Mouse (Mus musculus): ENCODE measurements around the gene Aspscr1. TPM values are rescaled to one million over a fixed set of nuclear protein-coding genes. Genes with fewer than 3 reads are reported as not detected.

Gene Aspscr1
- polyA plus RNA-seq, 1 experiment from 2014 or later: 97.1 TPM

- Histone ChIP-seq H3K27ac (ENCODE audit: low read depth, low read length) (no peak within 1 kb of the TSS), H3K4me2 (peak within 1 kb of the TSS; percentile 99), H3K4me3 (ENCODE audit: low read depth, low read length) (peak within 1 kb of the TSS; percentile 62), H3K9ac (ENCODE audit: low read depth, low read length) (peak within 1 kb of the TSS; percentile 57), H3K9me3 (ENCODE audit: control insufficient read depth, low read length) (no peaks in the 10 kb centered on the region), H3K27me3 (replicated peaks; ENCODE audit: control insufficient read depth, insufficient read depth, low read length) (peaks cover 26% of the 10 kb centered on the region), H3K4me1 (replicated peaks; ENCODE audit: control insufficient read depth, insufficient read depth, low read length) (peaks cover 21% of the 10 kb centered on the region), H3K36me3 (ENCODE audit: control insufficient read depth, insufficient read depth, low read length) (peaks cover 17% of the 10 kb centered on the region)
- WGBS: under 1% methylated on average over 89 of the region's 90 CpGs
- DNase-seq (ENCODE audit: low spot score) (peak; percentile 71), ATAC-seq (replicated peaks; ENCODE audit: low FRiP score) (peak; percentile 57)
Observed at GRCm38 (mm10) chr11:120721124-120722066, 48.6 kb downstream of the Aspscr1 start, which contains the start of gene Rac3. Gene Rac3, plus strand, starts transcription at chr11:120721470.

DNA sequence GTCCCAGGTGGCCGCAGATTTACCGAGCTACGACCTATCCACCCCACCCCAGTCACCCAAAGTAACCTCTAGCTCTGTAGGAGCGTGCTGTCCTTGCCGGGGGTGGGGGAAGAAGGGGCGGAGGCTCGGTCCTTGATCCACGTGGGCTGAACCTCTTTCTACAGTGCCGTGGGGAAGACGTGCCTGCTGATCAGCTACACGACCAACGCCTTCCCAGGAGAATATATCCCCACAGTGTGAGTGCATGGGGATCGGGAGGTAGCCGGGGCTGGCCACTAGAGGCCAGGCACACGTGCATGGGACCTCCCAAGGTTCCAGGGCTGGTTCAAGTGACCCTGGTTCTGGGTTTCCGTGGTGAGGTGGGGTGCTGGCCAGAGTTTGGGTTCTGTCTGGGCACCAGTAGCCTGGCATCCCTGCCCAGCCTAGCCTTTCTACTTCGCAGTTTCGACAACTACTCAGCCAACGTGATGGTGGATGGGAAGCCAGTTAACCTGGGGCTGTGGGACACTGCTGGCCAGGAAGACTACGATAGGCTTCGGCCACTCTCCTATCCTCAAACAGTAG, 49.4 kb downstream of the Aspscr1 start:
- Histone ChIP-seq H3K36me3 (ENCODE audit: control insufficient read depth, insufficient read depth, low read length) (peaks cover 11% of the 10 kb centered on the region), H3K4me3 (ENCODE audit: low read depth, low read length) (peak overlapping the region; percentile 62), H3K27me3 (replicated peaks; ENCODE audit: control insufficient read depth, insufficient read depth, low read length) (peaks cover 26% of the 10 kb centered on the region), H3K9ac (ENCODE audit: low read depth, low read length) (peak overlapping the region; percentile 57), H3K4me1 (replicated peaks; ENCODE audit: control insufficient read depth, insufficient read depth, low read length) (peaks cover 21% of the 10 kb centered on the region), H3K9me3 (ENCODE audit: control insufficient read depth, low read length) (no peaks in the 10 kb centered on the region), H3K4me2 (peak overlapping the region; percentile 99), H3K27ac (ENCODE audit: low read depth, low read length) (no peak overlapping the region)
- DNase-seq (ENCODE audit: low spot score) (no peak), ATAC-seq (replicated peaks; ENCODE audit: low FRiP score) (no peak)
- 23% methylated on average over 21 of the region's 21 CpGs for WGBS

GRCm38 (mm10) chr11:120722761-120723382, 50.1 kb downstream of the Aspscr1 start:
- H3K4me3 ChIP-seq (ENCODE audit: low read depth, low read length): no peak overlapping the region
- ATAC-seq (replicated peaks; ENCODE audit: low FRiP score): no peak
- H3K9ac ChIP-seq (ENCODE audit: low read depth, low read length): no peak overlapping the region
- peak overlapping the region; percentile 99; the same call in 1 of the 2 replicates for H3K4me2 ChIP-seq
- peaks cover 26% of the 10 kb centered on the region for H3K27me3 ChIP-seq (replicated peaks; ENCODE audit: control insufficient read depth, insufficient read depth, low read length)
- H3K4me1 ChIP-seq (replicated peaks; ENCODE audit: control insufficient read depth, insufficient read depth, low read length): peaks cover 21% of the 10 kb centered on the region
- H3K36me3 ChIP-seq (ENCODE audit: control insufficient read depth, insufficient read depth, low read length): peaks cover 5% of the 10 kb centered on the region
- no peaks in the 10 kb centered on the region for H3K9me3 ChIP-seq (ENCODE audit: control insufficient read depth, low read length)
- H3K27ac ChIP-seq (ENCODE audit: low read depth, low read length): no peak overlapping the region
- no peak for DNase-seq (ENCODE audit: low spot score)
- 85% methylated on average over 11 of the region's 11 CpGs for WGBS

GRCm38 (mm10) chr11:120723509-120723908, 50.7 kb downstream of the Aspscr1 start:
- ATAC-seq (replicated peaks; ENCODE audit: low FRiP score) (no peak), DNase-seq (ENCODE audit: low spot score) (no peak)
- WGBS: 84% methylated on average over 7 of the region's 7 CpGs

GRCm38 (mm10) chr11:120726243-120727168, 53.7 kb downstream of the Aspscr1 start:
- H3K4me1 ChIP-seq (replicated peaks; ENCODE audit: control insufficient read depth, insufficient read depth, low read length): peaks cover 16% of the 10 kb centered on the region
- H3K36me3 ChIP-seq (ENCODE audit: control insufficient read depth, insufficient read depth, low read length): no peaks in the 10 kb centered on the region
- peak overlapping the region; percentile 63 for H3K4me3 ChIP-seq (ENCODE audit: low read depth, low read length)
- peaks cover 23% of the 10 kb centered on the region for H3K27me3 ChIP-seq (replicated peaks; ENCODE audit: control insufficient read depth, insufficient read depth, low read length)
- H3K4me2 ChIP-seq: peak overlapping the region; percentile 92
- DNase-seq (ENCODE audit: low spot score): no peak
- H3K27ac ChIP-seq (ENCODE audit: low read depth, low read length): 0 out of 2 replicates have a peak overlapping the region, but pooled peaks have one; percentile 22
- 22% methylated on average over 35 of the region's 36 CpGs for WGBS
- H3K9ac ChIP-seq (ENCODE audit: low read depth, low read length): peak overlapping the region; percentile 65
- no peaks in the 10 kb centered on the region for H3K9me3 ChIP-seq (ENCODE audit: control insufficient read depth, low read length)
- peak; percentile 68 for ATAC-seq (replicated peaks; ENCODE audit: low FRiP score)

More at GRCm38 (mm10) chr11:120723509-120723908, 50.7 kb downstream of the Aspscr1 start:
- peaks cover 21% of the 10 kb centered on the region for H3K4me1 ChIP-seq (replicated peaks; ENCODE audit: control insufficient read depth, insufficient read depth, low read length)
- peaks cover 26% of the 10 kb centered on the region for H3K27me3 ChIP-seq (replicated peaks; ENCODE audit: control insufficient read depth, insufficient read depth, low read length)
- no peak overlapping the region for H3K27ac ChIP-seq (ENCODE audit: low read depth, low read length)
- H3K4me3 ChIP-seq (ENCODE audit: low read depth, low read length): no peak overlapping the region
- no peak overlapping the region for H3K4me2 ChIP-seq
- peaks cover 5% of the 10 kb centered on the region; the same call in 1 of the 2 replicates for H3K36me3 ChIP-seq (ENCODE audit: control insufficient read depth, insufficient read depth, low read length)
- no peaks in the 10 kb centered on the region for H3K9me3 ChIP-seq (ENCODE audit: control insufficient read depth, low read length)
- H3K9ac ChIP-seq (ENCODE audit: low read depth, low read length): no peak overlapping the region

DNA sequence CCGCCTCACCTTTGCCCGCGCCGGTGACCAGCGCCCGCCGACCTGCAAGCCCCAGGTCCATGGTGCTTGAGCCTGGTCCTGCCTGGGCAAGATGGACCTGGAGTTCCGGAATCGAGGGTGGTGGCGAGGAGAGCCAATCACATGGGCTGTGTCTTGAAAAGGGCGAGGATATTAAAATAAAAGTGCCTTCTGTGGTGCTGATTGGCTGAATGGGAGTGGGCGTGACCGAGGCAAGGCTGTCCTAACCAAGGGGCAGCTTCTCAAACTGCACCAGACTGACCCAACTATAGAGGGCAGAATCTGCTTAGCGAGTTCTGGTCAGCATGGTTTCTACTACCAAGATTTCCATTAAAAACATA, 54.4 kb downstream of the Aspscr1 start, which contains the start of gene Dcxr:
TSS of gene Dcxr (minus strand) at position 113 of the 359 bp plus-strand sequence.
- Histone ChIP-seq H3K9ac (ENCODE audit: low read depth, low read length) (peak within 1 kb of the TSS; percentile 65), H3K9me3 (ENCODE audit: control insufficient read depth, low read length) (no peaks in the 10 kb centered on the region), H3K36me3 (ENCODE audit: control insufficient read depth, insufficient read depth, low read length) (no peaks in the 10 kb centered on the region), H3K4me3 (ENCODE audit: low read depth, low read length) (peak within 1 kb of the TSS; percentile 63), H3K27me3 (replicated peaks; ENCODE audit: control insufficient read depth, insufficient read depth, low read length) (peaks cover 16% of the 10 kb centered on the region), H3K27ac (ENCODE audit: low read depth, low read length) (0 out of 2 replicates have a peak within 1 kb of the TSS, but pooled peaks have one; percentile 22), H3K4me2 (peak within 1 kb of the TSS; percentile 92), H3K4me1 (replicated peaks; ENCODE audit: control insufficient read depth, insufficient read depth, low read length) (peaks cover 9% of the 10 kb centered on the region; the same call in 1 of the 2 replicates)
- ATAC-seq (replicated peaks; ENCODE audit: low FRiP score) (peak; percentile 91), DNase-seq (ENCODE audit: low spot score) (peak; percentile 85)
- under 1% methylated on average over 14 of the region's 14 CpGs for whole genome bisulfite sequencing

- no peak overlapping the region for H3K27ac ChIP-seq (ENCODE audit: low read depth, low read length)
- H3K4me2 ChIP-seq: peak overlapping the region; percentile 92; the same call in 1 of the 2 replicates
- WGBS: 58% methylated on average over 12 of the region's 12 CpGs
- DNase-seq (ENCODE audit: low spot score) (no peak), ATAC-seq (replicated peaks; ENCODE audit: low FRiP score) (no peak)
- H3K9me3 ChIP-seq (ENCODE audit: control insufficient read depth, low read length): no peaks in the 10 kb centered on the region
- H3K4me3 ChIP-seq (ENCODE audit: low read depth, low read length): no peak overlapping the region
- no peak overlapping the region for H3K9ac ChIP-seq (ENCODE audit: low read depth, low read length)
- H3K27me3 ChIP-seq (replicated peaks; ENCODE audit: control insufficient read depth, insufficient read depth, low read length): peaks cover 12% of the 10 kb centered on the region
- H3K4me1 ChIP-seq (replicated peaks; ENCODE audit: control insufficient read depth, insufficient read depth, low read length): peaks cover 7% of the 10 kb centered on the region; the same call in 1 of the 2 replicates
- H3K36me3 ChIP-seq (ENCODE audit: control insufficient read depth, insufficient read depth, low read length): no peaks in the 10 kb centered on the region
Observed at GRCm38 (mm10) chr11:120727564-120727963, 54.8 kb downstream of the Aspscr1 start.

Data from liver, embryonic 11.5 days (tissue).